Mouse (Mus musculus) brain, embryonic 14.5 days (tissue): ENCODE measurements around the gene Selenof.

Source experiments
- CTCF ChIP-seq: fragments of 200-500 bp; IDR thresholded peaks from 2 replicates; pipeline ENCODE4 v1.5.1; 2012; ENCODE audit warnings: inconsistent platforms, mild to moderate bottlenecking, moderate library complexity, borderline replicate concordance; ENCODE audit not compliant: insufficient read depth, insufficient read length; ENCODE audit errors: extremely low read depth
- POLR2A ChIP-seq: fragments of 200-500 bp; IDR thresholded peaks from 2 replicates; pipeline ENCODE4 v1.6.1; 2012; ENCODE audit warnings: mild to moderate bottlenecking, inconsistent platforms, borderline replicate concordance; ENCODE audit not compliant: poor library complexity, insufficient read depth, insufficient read length, severe bottlenecking; ENCODE audit errors: extremely low read depth

DNA sequence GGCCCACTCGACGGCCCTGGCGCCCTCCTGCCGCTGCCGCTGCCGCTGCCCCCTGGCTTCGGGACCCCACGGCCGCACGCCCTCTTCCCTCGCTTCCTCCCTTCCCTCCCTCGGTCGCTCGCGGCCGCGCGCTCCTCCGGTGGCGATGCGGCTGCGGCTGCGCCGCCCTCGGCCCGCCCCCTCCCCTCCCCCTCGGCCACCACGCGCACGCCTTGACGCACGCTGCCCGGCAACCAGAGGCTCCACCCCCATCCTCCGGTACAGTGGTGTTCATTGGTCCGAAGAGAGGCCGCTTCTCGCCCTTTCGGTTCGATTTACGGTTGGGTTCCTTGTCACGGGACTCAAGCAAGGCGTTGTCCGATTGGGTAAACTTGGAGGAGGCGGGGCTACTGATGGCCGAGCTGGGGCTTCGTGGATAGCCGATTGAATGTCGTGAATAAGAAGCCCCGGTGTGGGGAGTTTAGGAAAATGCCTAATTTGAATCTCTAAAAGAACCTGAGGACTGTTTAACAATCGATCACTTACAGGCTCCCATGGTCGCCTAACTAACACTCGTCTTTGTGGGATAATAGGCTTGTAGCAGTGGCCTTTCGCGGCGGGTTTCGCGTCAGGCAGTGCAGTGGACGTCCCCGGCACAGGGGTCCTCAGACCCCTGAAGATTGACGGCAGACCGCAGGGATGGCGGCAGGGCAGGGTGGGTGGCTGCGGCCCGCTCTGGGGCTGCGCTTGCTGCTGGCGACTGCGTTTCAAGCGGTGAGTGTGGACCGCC, at the start of gene Selenof, which contains the start of gene Hs2st1:
- TF ChIP-seq POLR2A = peak; percentile 99
- no peak for TF ChIP-seq CTCF
